Mouse (Mus musculus): ENCODE measurements around the gene Thada.

DNA sequence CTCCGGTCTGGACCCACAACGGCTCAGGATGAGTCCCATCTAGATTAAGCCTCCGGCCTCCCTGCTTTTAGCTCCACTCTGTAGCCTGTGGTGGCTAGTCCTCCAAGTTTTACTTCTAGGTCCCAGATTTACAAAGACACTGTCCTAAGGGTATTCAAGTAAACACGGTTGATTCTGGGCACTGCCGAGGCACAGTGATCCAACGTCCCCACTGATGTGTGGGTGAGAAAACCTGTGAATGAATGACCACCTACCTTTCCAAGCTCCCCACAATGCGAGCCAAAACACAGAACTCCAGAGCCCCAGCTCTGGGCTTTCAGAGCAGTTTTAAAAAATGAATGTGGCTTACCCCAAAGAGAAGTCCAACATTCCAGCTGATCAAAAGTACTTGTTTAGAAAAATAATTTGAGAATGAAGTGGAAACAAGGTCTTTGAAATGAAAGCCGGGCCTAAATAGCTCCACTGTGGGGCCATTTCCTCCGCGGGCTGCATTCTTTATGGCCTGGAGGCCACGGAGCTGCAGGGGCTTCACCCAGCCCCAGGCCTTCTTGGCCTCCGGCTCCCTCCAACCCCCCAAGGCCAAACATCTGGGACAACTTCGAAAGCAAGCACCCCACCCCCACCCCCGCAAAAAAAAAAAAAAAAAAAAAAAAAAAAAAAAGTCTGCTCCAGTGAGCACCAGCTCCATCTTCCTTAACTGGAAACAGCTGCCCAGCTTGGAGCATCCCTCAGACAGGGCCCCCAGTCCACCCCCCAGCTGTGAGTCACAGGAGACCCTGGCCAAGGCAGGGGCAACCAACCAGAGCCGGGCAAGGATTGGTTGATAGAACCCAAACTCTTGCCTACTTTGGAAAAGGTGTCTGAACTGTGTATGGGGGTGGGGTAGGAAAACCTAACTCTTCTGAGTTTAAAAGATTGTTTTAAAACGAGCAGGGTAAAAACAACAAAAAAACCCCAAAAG, 283.4 kb downstream of the Thada start:
- TF ChIP-seq EP300 (optimal IDR thresholded peaks at IDR 0.05): no peak
- TF ChIP-seq CTCF (IDR thresholded peaks at IDR 0.05; ENCODE audit: low read depth): no peak

Measured in stomach, postnatal 0 days (tissue).